Mouse (Mus musculus): ENCODE measurements around the gene Flt3l.
A peak's percentile ranks its signal among the peaks of the same experiment; 100 is the strongest.
"Not testable (repeated sequence)": the region's sequence is repeated elsewhere in the genome, so short reads cannot be mapped to it uniquely, and the experiment has no call there.

Flt3l gene

GRCm38 (mm10) chr7:45098541-45099240 is 37.5 kb downstream of the Flt3l start:
- no peak for DNase-seq (ENCODE audit: low read depth, low spot score)

DNA sequence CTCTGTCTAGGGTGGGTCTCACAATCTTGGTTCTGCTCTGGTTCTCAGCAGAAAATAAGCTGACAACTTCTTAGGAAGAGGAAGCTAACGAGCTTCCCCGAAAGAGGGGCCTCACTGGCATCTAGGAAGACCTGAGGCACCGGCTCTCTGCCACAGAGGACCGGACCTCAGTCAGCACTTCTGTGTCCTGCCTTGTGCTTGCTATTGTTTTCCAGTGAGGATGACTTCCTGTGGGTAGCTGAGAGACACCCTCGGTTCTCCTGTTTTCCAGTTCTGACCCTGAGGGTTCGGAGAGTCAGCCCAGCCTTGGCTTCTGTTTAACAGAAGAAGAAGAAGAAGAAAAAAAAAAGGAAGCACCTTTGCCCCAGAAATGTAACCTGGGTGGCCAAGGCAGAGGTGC is 38.8 kb downstream of the Flt3l start:
- DNase-seq (ENCODE audit: low read depth, low spot score): no peak

DNA sequence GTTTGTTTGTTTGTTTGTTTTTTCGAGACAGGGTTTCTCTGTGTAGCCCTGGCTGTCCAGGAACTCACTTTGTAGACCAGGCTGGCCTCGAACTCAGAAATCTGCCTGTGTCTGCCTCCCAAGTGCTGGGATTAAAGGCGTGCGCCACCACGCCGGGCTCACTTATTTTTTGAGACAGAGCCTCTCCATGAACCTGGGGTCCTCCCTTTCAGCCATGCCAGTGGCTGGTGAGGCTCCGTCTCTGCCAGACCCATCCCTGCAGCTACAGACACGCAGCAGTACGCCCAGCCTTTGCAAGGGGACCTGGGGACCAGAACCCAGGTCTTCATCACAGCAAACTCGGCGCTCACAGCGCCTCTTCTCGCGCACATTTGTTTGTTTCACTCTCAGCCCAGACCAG is 40.3 kb downstream of the Flt3l start:
- DNase-seq (ENCODE audit: low read depth, low spot score): not testable (repeated sequence)

- DNase-seq (ENCODE audit: low read depth, low spot score): no peak
Observed at GRCm38 (mm10) chr7:45095367-45095766, 40.9 kb downstream of the Flt3l start.

DNA sequence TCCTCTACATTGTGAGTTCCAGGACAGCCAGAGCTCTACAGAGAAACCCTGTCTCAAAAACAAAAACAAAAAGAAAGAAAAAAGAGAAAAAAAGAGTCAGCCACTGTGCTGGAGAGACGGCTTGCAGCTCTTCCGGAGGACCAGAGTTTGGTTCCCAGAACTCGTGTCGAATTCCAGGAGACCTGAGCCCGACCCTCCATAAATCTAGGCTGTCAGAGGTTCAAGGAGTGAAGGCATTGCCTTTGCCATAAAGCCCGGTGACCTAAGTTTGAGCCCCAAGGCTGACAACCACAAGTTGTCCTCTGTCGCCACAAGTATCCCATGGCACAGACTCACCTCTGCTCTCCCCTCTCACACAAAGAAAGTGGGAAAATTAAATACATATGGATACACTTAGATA is 42.1 kb downstream of the Flt3l start:
- DNase-seq (ENCODE audit: low read depth, low spot score): no peak

DNA sequence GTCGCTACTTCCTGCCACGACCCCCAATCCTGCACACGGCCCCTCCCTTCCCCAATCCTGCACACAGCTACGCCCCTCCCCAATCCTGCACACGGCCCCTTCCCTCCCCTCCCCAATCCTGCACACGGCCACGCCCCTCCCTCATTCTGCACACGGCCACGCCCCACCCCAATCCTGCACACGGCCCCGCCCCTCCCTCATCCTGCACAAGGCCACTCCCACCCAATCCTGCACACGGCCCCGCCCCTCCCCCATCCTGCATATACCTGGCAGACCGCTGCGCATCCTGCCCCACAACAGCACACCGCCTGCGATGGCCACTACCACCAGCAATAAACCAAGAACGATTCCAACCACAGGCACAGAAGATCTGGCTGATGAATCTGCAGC is 42.7 kb downstream of the Flt3l start:
- DNase-seq (ENCODE audit: low read depth, low spot score): no peak

- no peak for DNase-seq (ENCODE audit: low read depth, low spot score)
Observed at GRCm38 (mm10) chr7:45092828-45093515, 43.3 kb downstream of the Flt3l start.

DNA sequence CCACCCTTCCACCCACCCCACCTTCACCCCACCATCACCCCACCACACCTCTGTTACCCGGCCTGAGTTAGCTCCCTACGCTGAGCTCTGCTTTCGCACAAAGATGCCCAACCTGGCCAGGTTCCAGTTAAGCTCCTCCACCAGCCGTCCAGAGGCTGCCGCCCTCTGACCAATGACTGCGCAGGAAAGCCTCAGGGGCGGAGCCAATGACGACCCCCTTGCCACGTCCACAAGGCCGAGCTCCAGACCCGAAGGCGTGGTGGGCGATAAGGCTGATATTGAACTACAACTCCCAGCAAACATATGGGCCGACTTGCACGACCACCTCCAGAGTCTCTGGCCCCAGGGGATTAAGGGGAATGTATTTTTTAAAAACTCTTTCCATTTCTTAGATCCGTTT is 44.2 kb downstream of the Flt3l start, which contains the start of gene Rcn3:
Rcn3 (minus strand) TSS at position 174 of the 400 bp plus-strand sequence.
- peak; percentile 79 for DNase-seq (ENCODE audit: low read depth, low spot score)

DNA sequence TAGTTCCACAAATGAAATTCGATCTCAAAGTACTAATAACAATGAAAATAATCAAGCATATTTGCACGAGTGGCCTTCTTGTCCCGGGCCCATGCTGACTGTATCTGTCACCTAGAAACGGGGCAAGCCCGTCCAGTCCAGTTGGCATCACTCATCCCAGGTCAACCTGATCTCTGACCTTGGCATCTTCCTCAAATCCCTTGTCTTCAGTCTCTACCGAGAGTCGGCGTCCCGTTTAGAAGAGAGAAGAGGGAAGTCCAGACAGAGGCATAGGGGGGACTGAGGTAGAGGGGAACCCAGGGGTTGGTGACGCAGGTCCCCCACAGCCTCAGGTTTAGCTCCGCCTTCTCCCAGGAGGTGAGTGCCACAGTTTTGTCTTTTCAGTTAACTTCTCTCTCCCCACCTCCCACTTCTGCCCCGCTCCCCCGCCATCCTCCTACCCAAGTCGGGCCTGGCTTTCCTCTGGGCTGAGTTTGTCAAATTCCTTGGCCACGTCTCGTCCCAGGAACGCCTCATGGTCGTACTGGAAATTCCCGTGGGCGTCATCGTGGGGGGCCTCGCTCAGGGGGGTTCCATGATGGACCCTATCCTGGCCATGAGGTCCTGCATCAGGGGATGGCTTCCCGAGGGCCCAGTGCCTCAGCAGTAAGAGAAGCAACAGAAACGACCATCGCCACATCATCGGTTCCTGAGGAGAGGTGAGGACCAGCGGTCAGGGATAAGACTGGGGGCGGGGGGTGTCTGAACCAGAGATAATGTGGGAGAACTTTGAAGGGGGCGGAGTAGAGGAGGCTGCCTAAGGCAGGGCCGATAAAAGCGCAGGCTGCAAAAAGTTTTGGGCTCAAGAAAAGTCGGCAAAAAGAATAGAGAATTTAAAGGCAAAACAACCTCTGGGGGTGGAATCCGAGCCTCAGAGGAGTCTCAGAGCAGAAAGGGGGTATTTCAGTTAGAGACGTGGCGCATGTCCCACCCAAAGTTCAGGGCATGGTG is 44.9 kb downstream of the Flt3l start:
- no peak for DNase-seq (ENCODE audit: low read depth, low spot score)

- DNase-seq (ENCODE audit: low read depth, low spot score): no peak
Observed at GRCm38 (mm10) chr7:45090251-45090977, 45.8 kb downstream of the Flt3l start.

DNA sequence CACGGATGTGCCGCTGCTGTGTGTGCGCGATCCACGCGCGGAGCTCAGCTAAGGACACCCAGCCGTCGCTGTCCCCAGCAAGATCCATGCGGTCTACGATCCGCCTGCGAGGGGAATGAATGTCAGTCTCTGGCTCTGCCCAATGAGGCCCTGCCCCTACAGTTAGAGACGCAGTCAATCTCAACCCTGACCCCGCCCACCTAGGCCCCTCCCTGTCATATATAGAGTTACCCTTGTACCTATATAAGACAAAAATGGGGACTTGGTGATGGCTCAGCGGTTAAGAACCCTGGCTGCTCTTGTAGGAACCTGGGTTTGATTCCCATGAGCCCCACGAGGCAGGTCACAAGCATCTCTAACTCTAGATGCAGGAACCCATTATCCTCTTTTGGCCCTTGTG is 47.6 kb downstream of the Flt3l start:
- no peak for DNase-seq (ENCODE audit: low read depth, low spot score)

GRCm38 (mm10) chr7:45086084-45086483 is 50.1 kb downstream of the Flt3l start:
- no peak for DNase-seq (ENCODE audit: low read depth, low spot score)

DNA sequence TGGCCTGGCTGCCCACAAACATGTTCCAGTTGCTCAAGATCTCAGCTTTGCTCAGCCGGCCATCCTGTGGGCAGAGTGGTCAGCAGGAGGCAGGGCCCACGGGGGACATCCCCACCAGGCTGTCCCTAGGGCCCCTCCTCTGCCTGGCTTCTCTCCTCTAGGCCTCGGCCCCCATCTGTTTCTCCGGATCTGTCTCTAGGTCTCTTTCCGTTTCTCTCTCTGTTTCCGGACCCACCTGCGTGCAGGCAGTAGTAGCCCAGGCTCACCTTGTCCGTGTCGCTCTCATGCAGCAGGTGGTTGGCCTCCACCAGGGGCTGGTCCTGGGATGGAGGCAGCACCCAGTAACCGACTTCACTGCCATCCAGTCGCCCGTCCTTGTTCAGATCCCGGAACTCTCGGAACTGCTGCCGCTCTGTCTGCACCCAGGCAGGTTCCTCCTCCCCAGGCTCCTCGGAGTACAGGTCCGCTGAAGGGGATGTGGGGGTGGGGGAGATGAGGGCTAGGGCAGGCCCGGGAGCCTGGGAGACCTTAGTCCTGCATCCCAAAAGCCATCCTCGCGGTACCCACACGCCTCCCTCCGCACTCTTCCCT is 52.8 kb downstream of the Flt3l start:
- DNase-seq (ENCODE audit: low read depth, low spot score): no peak

- no peak for DNase-seq (ENCODE audit: low read depth, low spot score)
Observed at GRCm38 (mm10) chr7:45082401-45083299, 53.6 kb downstream of the Flt3l start.

DNA sequence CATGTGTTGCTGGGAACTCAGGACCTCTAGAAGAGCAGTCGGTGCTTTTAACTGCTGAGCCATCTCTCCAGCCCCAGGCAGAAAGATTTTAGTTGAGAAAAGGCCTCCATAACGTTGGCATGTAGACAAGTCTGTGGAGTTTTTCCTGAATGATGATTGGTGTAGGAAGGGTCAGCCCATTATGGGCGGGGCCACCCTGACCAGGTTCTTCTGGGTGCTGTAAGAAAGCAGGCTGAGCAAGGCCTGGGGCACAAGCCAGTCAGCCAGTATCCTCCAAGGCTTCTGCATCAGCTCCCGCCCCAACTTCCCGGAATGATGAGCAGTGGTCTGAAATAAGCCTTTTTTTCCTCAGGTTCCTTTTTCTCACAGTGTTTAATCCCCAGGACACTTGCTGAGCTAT is 55.2 kb downstream of the Flt3l start:
- no peak for DNase-seq (ENCODE audit: low read depth, low spot score)

DNA sequence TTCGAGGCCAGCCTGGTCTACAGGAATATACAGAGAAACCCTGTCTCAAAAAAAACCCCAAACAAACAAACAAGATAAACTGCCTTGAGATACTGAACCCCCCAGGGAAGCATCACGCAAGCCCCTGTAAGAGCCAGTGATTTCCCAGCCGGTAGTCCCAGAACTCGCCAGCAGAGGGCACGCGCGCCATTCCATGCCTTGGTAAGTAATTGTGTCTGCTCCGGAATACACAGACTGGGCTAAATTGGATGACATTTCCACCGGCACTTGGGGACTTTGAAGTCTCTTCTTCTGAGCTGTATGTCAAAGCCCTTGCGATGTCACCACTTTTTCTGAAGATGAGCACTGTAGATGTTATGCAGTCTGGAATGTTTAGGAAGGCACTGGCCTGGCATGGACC is 56.4 kb downstream of the Flt3l start:
- peak; percentile 50 for DNase-seq (ENCODE audit: low read depth, low spot score)

All from brain, embryonic 18.5 days (tissue).